Mouse (Mus musculus): ENCODE measurements around the gene Fgfr2.

GRCm38 (mm10) chr7:132025591-132025990, 1097.6 kb downstream of the Fgfr2 start:
- no peak for TF ChIP-seq CTCF (IDR thresholded peaks at IDR 0.05; ENCODE audit: borderline replicate concordance, insufficient read depth, low read length)
- no peak for TF ChIP-seq POLR2A (IDR thresholded peaks at IDR 0.05; ENCODE audit: low read depth, low read length)
